ENCODE assay signal across 21 mouse cellular contexts in genomic region chr3:127282277-127282676, GRCm38 (mm10).
DNase-seq lines count a peak whose midpoint lies in the region; ATAC-seq lines count a peak whose summit lies in the region.
"Had no signal": no experiment of that assay in that cellular context is flagged by ENCODE, and none has a peak within 500 bp of the region (broad histone marks: within the 10 kb centered on the region; RNA-seq: fewer than 3 reads in every experiment).

No protein-coding gene starts in this region.

- peak; percentile 6 for DNase-seq in heart, adult 8-10 months (ENCODE audit: low spot score)
- DNase-seq in heart, postnatal 25 days (ENCODE audit: low spot score): no peak
- DNase-seq in monocyte, adult 2 months (ENCODE audit: low read depth in 1 of 2, low spot score in 2 of 2): peak; percentile 1 to 4
- no peak for DNase-seq in embryo, embryonic 10.5 days (ENCODE audit: low spot score)
- DNase-seq: adrenal gland, postnatal 10 days; adrenal gland, postnatal 36 days; cerebellum, adult 11 months; cerebellum, adult 2 months; cerebellum, adult 9-11 months; cerebellum, postnatal 25 days; embryo, embryonic 11 days; gastrocnemius, postnatal 14 days; heart, postnatal 14 days; kidney, adult 18-20 months had no signal

- intact Hi-C loops in heart, postnatal 25 days (cut with DNase I): no loop called here

- no peak for ATAC-seq in monocyte, adult 5-6 weeks (replicated peaks; ENCODE audit: insufficient number of reproducible peaks, low FRiP score, low TSS enrichment, poor library complexity, severe bottlenecking)
- 0 out of 2 replicates have a peak, but pooled peaks have one; percentile 30 for ATAC-seq in megakaryocyte, adult 5-6 weeks (ENCODE audit: poor library complexity, severe bottlenecking)
- ATAC-seq: activated CD4-positive, CD25-positive, alpha-beta regulatory T cell, adult 4 months; forebrain, embryonic 15.5 days; hindbrain, postnatal 0 days; inflammation-experienced regulatory T-cells, adult 6 months; intestine, embryonic 16.5 days had no signal

Comparison
In these comparisons a context has a peak if more than half of its experiments do, and no peak if none do; other contexts are left out.
1. DNase-seq: peak in heart, adult 8-10 months (single experiment) and monocyte, adult 2 months (2 of 2); none in heart, postnatal 25 days (single experiment) and embryo, embryonic 10.5 days (single experiment).